Mouse (Mus musculus): ENCODE data around the gene Mrgbp. TPM values are rescaled to one million over a fixed set of nuclear protein-coding genes. Genes with fewer than 3 reads are reported as not detected.

Gene Mrgbp
- polyA plus RNA-seq, 1 experiment = not detected

- Histone ChIP-seq H3K27ac (ENCODE audit: insufficient read depth, low read depth, low read length) (no peak overlapping the region), H3K4me3 (ENCODE audit: insufficient read depth, low read depth, low read length) (no peak overlapping the region)
- 86% methylated on average over 2 of the region's 2 CpGs for WGBS
Observed at GRCm38 (mm10) chr2:180611882-180612281, 30.8 kb downstream of the Mrgbp start.

More at GRCm38 (mm10) chr2:180611882-180612281, 30.8 kb downstream of the Mrgbp start:
- no peaks in the 10 kb centered on the region for H3K4me1 ChIP-seq (ENCODE audit: control insufficient read depth, insufficient read depth, low read length)
- TF ChIP-seq POLR2A (IDR thresholded peaks at IDR 0.05; ENCODE audit: insufficient read depth, low read depth, low read length) (no peak), CTCF (IDR thresholded peaks at IDR 0.05; ENCODE audit: insufficient read depth, low read depth, low read length) (no peak)

Other genes with a start within 250 kb of the Mrgbp start
- not detected in 2 replicates for gene Gata5, start 246.6 kb upstream of the Mrgbp start, polyA plus RNA-seq (2012; ENCODE audit: insufficient read depth, insufficient read length, low replicate concordance, missing spikeins)
- gene Slco4a1, start 125.1 kb upstream of the Mrgbp start, polyA plus RNA-seq (2012; ENCODE audit: insufficient read depth, insufficient read length, low replicate concordance, missing spikeins) = not detected in 2 replicates
- gene Ntsr1, start 81.3 kb upstream of the Mrgbp start, polyA plus RNA-seq (2012; ENCODE audit: insufficient read depth, insufficient read length, low replicate concordance, missing spikeins) = not detected in 2 replicates
- gene Ogfr, start 7.9 kb downstream of the Mrgbp start, polyA plus RNA-seq (2012; ENCODE audit: insufficient read depth, insufficient read length, low replicate concordance, missing spikeins) = 125 TPM in 1 of 2 replicates, not detected in the other
- not detected in 2 replicates for gene Col9a3, start 16.5 kb downstream of the Mrgbp start, polyA plus RNA-seq (2012; ENCODE audit: insufficient read depth, insufficient read length, low replicate concordance, missing spikeins)
- gene Tcfl5, start 61.4 kb downstream of the Mrgbp start, polyA plus RNA-seq (2012; ENCODE audit: insufficient read depth, insufficient read length, low replicate concordance, missing spikeins) = not detected in 2 replicates
- gene Dido1, start 128.7 kb downstream of the Mrgbp start, polyA plus RNA-seq (2012; ENCODE audit: insufficient read depth, insufficient read length, low replicate concordance, missing spikeins) = 63.1 TPM in 1 of 2 replicates, not detected in the other
- not detected in 2 replicates for gene Gid8, start 128.8 kb downstream of the Mrgbp start, polyA plus RNA-seq (2012; ENCODE audit: insufficient read depth, insufficient read length, low replicate concordance, missing spikeins)
- not detected in 2 replicates for gene Slc17a9, start 144.0 kb downstream of the Mrgbp start, polyA plus RNA-seq (2012; ENCODE audit: insufficient read depth, insufficient read length, low replicate concordance, missing spikeins)
- not detected in 2 replicates for gene Bhlhe23, start 195.6 kb downstream of the Mrgbp start, polyA plus RNA-seq (2012; ENCODE audit: insufficient read depth, insufficient read length, low replicate concordance, missing spikeins)

Measured in olfactory bulb, adult 2 months (tissue).